ENCODE assay signal across 20 mouse cellular contexts in genomic region chr11:70207283-70207682, GRCm38 (mm10). TPM values are rescaled to one million over a fixed set of nuclear protein-coding genes. Genes with fewer than 3 reads are reported as not detected.
"Had no signal": no experiment of that assay in that cellular context is flagged by ENCODE, and none has a peak within 500 bp of the region (broad histone marks: within the 10 kb centered on the region; RNA-seq: fewer than 3 reads in every experiment).

No protein-coding gene starts in this region.

- H3K27ac ChIP-seq: lung, embryonic 15.5 days; macrophage; midbrain, embryonic 13.5 days; midbrain, embryonic 15.5 days; neural tube, embryonic 12.5 days; stomach, embryonic 15.5 days; stomach, postnatal 0 days had no signal

- ATAC-seq: lung, postnatal 0 days; midbrain, embryonic 13.5 days; midbrain, embryonic 15.5 days had no signal

- H3K4me3 ChIP-seq: lung, embryonic 15.5 days; megakaryocyte, embryonic 14.5 days; midbrain, embryonic 13.5 days; midbrain, embryonic 15.5 days; neural tube, embryonic 12.5 days; stomach, embryonic 15.5 days had no signal

- H3K36me3 ChIP-seq: lung, embryonic 15.5 days; midbrain, embryonic 13.5 days; midbrain, embryonic 15.5 days; neural tube, embryonic 12.5 days; stomach, embryonic 15.5 days had no signal

- H3K27me3 ChIP-seq: stomach, embryonic 15.5 days had no signal

- H3K4me2 ChIP-seq: lung, embryonic 15.5 days; midbrain, embryonic 11.5 days; midbrain, embryonic 13.5 days; midbrain, embryonic 15.5 days; neural tube, embryonic 12.5 days; stomach, embryonic 15.5 days had no signal

- H3K4me1 ChIP-seq: lung, embryonic 15.5 days; midbrain, embryonic 13.5 days; midbrain, embryonic 15.5 days; neural tube, embryonic 12.5 days; stomach, embryonic 15.5 days had no signal

- H3K9me3 ChIP-seq: lung, embryonic 15.5 days; megakaryocyte, embryonic 14.5 days; midbrain, embryonic 13.5 days; midbrain, embryonic 15.5 days; neural tube, embryonic 12.5 days; stomach, embryonic 15.5 days had no signal

- DNase-seq: lung, adult 2 months; lung, postnatal 14 days; lung, postnatal 36 days; right cerebral cortex, postnatal 14 days; thymus, adult 2 months; thymus, postnatal 25 days; thymus, postnatal 4 days had no signal

- H3K9ac ChIP-seq: lung, embryonic 15.5 days; midbrain, embryonic 13.5 days; midbrain, embryonic 15.5 days; neural tube, embryonic 12.5 days; stomach, embryonic 15.5 days had no signal

RNA-seq across cellular contexts. Expression of gene Slc16a11, which starts 5.3 kb away (rescaled TPM):
- total RNA-seq: megakaryocyte progenitor cell, adult 5-6 weeks; monocyte, adult 5-6 weeks had no signal
- polyA plus RNA-seq: macrophage had no signal

RNA-seq across cellular contexts. Expression of gene Bcl6b, which starts 22.3 kb away (rescaled TPM):
- total RNA-seq: megakaryocyte progenitor cell, adult 5-6 weeks; monocyte, adult 5-6 weeks; neutrophil, adult 5-6 weeks had no signal
- polyA plus RNA-seq: macrophage had no signal

RNA-seq across cellular contexts. Expression of gene Gm21988, which starts 32.3 kb away (rescaled TPM):
- total RNA-seq: monocyte, adult 5-6 weeks had no signal
